14 mouse cellular contexts compared by ENCODE assay signal in genomic region chr12:8489098-8489497, GRCm38 (mm10). TPM values are rescaled to one million over a fixed set of nuclear protein-coding genes. Genes with fewer than 3 reads are reported as not detected.
DNase-seq lines count a peak whose midpoint lies in the region; ATAC-seq and TF ChIP-seq lines count a peak whose summit lies in the region.
"Had no signal": no experiment of that assay in that cellular context is flagged by ENCODE, and none has a peak within 500 bp of the region (broad histone marks: within the 10 kb centered on the region; RNA-seq: fewer than 3 reads in every experiment).

No protein-coding gene starts in this region.

- DNase-seq in gastrocnemius, adult 2 months, result peak; percentile 1
- no peak for DNase-seq in gastrocnemius, postnatal 36 days
- DNase-seq in kidney, postnatal 10 days, result peak; percentile 57
- no peak for DNase-seq in kidney, adult 18-20 months
- DNase-seq in lung, adult 18-20 months, result no peak
- peak; percentile 79 for DNase-seq in brain, embryonic 14.5 days (ENCODE audit: low read depth)
- no peak for DNase-seq in frontal cortex, postnatal 25 days (ENCODE audit: low spot score in 2 of 2)
- DNase-seq: cerebellum, adult 8-10 months had no signal

- H3K27me3 ChIP-seq in lung, embryonic 16.5 days (ENCODE audit: control insufficient read depth, insufficient read depth, low read depth, low read length), result no peaks in the 10 kb centered on the region
- H3K27me3 ChIP-seq: embryonic facial prominence, embryonic 13.5 days; forebrain, embryonic 15.5 days; heart, embryonic 12.5 days; hindbrain, embryonic 15.5 days had no signal

- WGBS in lung, embryonic 16.5 days, result 15% methylated on average over 4 of the region's 4 CpGs

- no peak overlapping the region for H3K27ac ChIP-seq in gastrocnemius, adult 2 months
- 0 out of 2 replicates have a peak overlapping the region, but pooled peaks have one; percentile 5 for H3K27ac ChIP-seq in lung, embryonic 16.5 days (ENCODE audit: low read length)
- H3K27ac ChIP-seq: forebrain, embryonic 15.5 days; hindbrain, embryonic 10.5 days; hindbrain, embryonic 15.5 days had no signal

- no peaks in the 10 kb centered on the region for H3K9me3 ChIP-seq in lung, embryonic 16.5 days (ENCODE audit: control insufficient read depth, low read length)
- H3K9me3 ChIP-seq: embryonic facial prominence, embryonic 13.5 days; forebrain, embryonic 15.5 days; heart, embryonic 12.5 days; hindbrain, embryonic 10.5 days; hindbrain, embryonic 15.5 days had no signal

- TF ChIP-seq POLR2A in brain, embryonic 14.5 days (IDR thresholded peaks at IDR 0.05; ENCODE audit: borderline replicate concordance, extremely low read depth, insufficient read depth, insufficient read length, poor library complexity, severe bottlenecking), result no peak

- H3K36me3 ChIP-seq in lung, embryonic 16.5 days (ENCODE audit: control insufficient read depth, insufficient read depth, low read length), result no peaks in the 10 kb centered on the region
- H3K36me3 ChIP-seq: embryonic facial prominence, embryonic 13.5 days; forebrain, embryonic 15.5 days; heart, embryonic 12.5 days; hindbrain, embryonic 10.5 days; hindbrain, embryonic 15.5 days had no signal

- H3K4me3 ChIP-seq in gastrocnemius, adult 2 months, result no peak overlapping the region
- H3K4me3 ChIP-seq in lung, embryonic 16.5 days (ENCODE audit: low read length), result no peak overlapping the region
- H3K4me3 ChIP-seq: embryonic facial prominence, embryonic 13.5 days; forebrain, embryonic 15.5 days; heart, embryonic 12.5 days; hindbrain, embryonic 10.5 days; hindbrain, embryonic 15.5 days had no signal

- TF ChIP-seq CTCF in gastrocnemius, adult 2 months (IDR thresholded peaks at IDR 0.05), result no peak
- TF ChIP-seq CTCF in brain, embryonic 14.5 days (IDR thresholded peaks at IDR 0.05; ENCODE audit: borderline replicate concordance, extremely low read depth, insufficient read depth, insufficient read length), result no peak

- H3K9ac ChIP-seq in lung, embryonic 16.5 days (ENCODE audit: low read length), result no peak overlapping the region
- H3K9ac ChIP-seq: forebrain, embryonic 15.5 days; heart, embryonic 12.5 days; hindbrain, embryonic 15.5 days had no signal

- H3K4me1 ChIP-seq in lung, embryonic 16.5 days (replicated peaks; ENCODE audit: control insufficient read depth, insufficient read depth, low read length), result peaks cover 28% of the 10 kb centered on the region
- H3K4me1 ChIP-seq: hindbrain, embryonic 15.5 days had no signal

- intact Hi-C loops in gastrocnemius, adult 2 months (cut with DNase I), result no loop called here
- intact Hi-C loops in gastrocnemius, postnatal 36 days (cut with DNase I), result loop anchor here (5.0 kb wide), 1 partner anchor 37 kb away; no protein-coding TSS in a partner anchor

- H3K4me2 ChIP-seq in lung, embryonic 16.5 days (ENCODE audit: low read depth, low read length), result no peak overlapping the region
- H3K4me2 ChIP-seq: embryonic facial prominence, embryonic 13.5 days; forebrain, embryonic 15.5 days; heart, embryonic 12.5 days; hindbrain, embryonic 15.5 days had no signal

- no peak for ATAC-seq in lung, embryonic 16.5 days (ENCODE audit: low read depth)

RNA-seq across cellular contexts. Expression of gene Rhob, which starts 10.7 kb away (rescaled TPM):
- 100 to 1,000 TPM in 1 of 2 experiments, 10 to 100 TPM in 1; 33.5 to 115 TPM for total RNA-seq in gastrocnemius, adult 2 months (2021)
- total RNA-seq in gastrocnemius, postnatal 36 days (2021), result 10 to 100 TPM; 50.7 to 56.4 TPM
- 47.8 and 49.2 TPM in 2 replicates for polyA plus RNA-seq in lung, embryonic 16.5 days (2015; fragmentation: Nextera tagmentation; extraction: Ambion mirVana)
- 239 and 265 TPM in 2 replicates for polyA plus RNA-seq in brain, embryonic 14.5 days (2012; rRNA removed)

Comparison
In these comparisons a context has a peak if more than half of its experiments do, and no peak if none do; other contexts are left out.
1. DNase-seq: peak in gastrocnemius, adult 2 months (single experiment), kidney, postnatal 10 days (single experiment) and brain, embryonic 14.5 days (single experiment); none in gastrocnemius, postnatal 36 days (0 of 2), kidney, adult 18-20 months (single experiment), lung, adult 18-20 months (0 of 2) and frontal cortex, postnatal 25 days (0 of 2).